Mouse (Mus musculus) embryo, embryonic 11.5 days (tissue): ENCODE results near the gene AC109138.7.

Experiments used
- DNase-seq: peaks from one replicate; pipeline ENCODE4 v3.0.0-alpha.2; 2012; ENCODE audit warnings: low read depth, low spot score

AC109138.7 gene

GRCm38 (mm10) chr19:4214071-4214770, at the start of gene AC109138.7, which contains the start of gene Clcf1:
Gene AC109138.7, plus strand, starts transcription at chr19:4214357.
Gene Clcf1, plus strand, starts transcription at chr19:4214238.
- DNase-seq = no peak

GRCm38 (mm10) chr19:4164721-4165120, 49.4 kb upstream of the AC109138.7 start:
- no peak for DNase-seq

GRCm38 (mm10) chr19:4166678-4167476, 47.3 kb upstream of the AC109138.7 start:
- DNase-seq = no peak

- peak; percentile 98 for DNase-seq
These were observed 44.8 kb upstream of the AC109138.7 start for GRCm38 (mm10) chr19:4169378-4169784.

- DNase-seq = no peak
These were observed 44.3 kb upstream of the AC109138.7 start for GRCm38 (mm10) chr19:4169810-4170209.

- no peak for DNase-seq
These were observed 43.3 kb upstream of the AC109138.7 start for GRCm38 (mm10) chr19:4170723-4171392.

GRCm38 (mm10) chr19:4171393-4172290, 42.5 kb upstream of the AC109138.7 start:
- DNase-seq = no peak

GRCm38 (mm10) chr19:4172925-4173324, 41.2 kb upstream of the AC109138.7 start:
- DNase-seq = no peak

GRCm38 (mm10) chr19:4175368-4175947, 38.7 kb upstream of the AC109138.7 start, which contains the start of gene Carns1:
Gene Carns1, minus strand, starts transcription at chr19:4175479.
- no peak for DNase-seq

GRCm38 (mm10) chr19:4180411-4180810, 33.7 kb upstream of the AC109138.7 start:
- no peak for DNase-seq

GRCm38 (mm10) chr19:4181892-4182291, 32.3 kb upstream of the AC109138.7 start:
- no peak for DNase-seq

- DNase-seq = no peak
These were observed 30.5 kb upstream of the AC109138.7 start for GRCm38 (mm10) chr19:4183689-4184088.

GRCm38 (mm10) chr19:4184976-4185975, 28.9 kb upstream of the AC109138.7 start:
- no peak for DNase-seq

- no peak for DNase-seq
These were observed 26.9 kb upstream of the AC109138.7 start for GRCm38 (mm10) chr19:4187303-4187702.

GRCm38 (mm10) chr19:4189051-4189620, 25.0 kb upstream of the AC109138.7 start:
- DNase-seq = no peak

GRCm38 (mm10) chr19:4190831-4191334, 23.3 kb upstream of the AC109138.7 start, which contains the start of gene Tbc1d10c:
Gene Tbc1d10c, minus strand, starts transcription at chr19:4191284.
- no peak for DNase-seq

- peak; percentile 94 for DNase-seq
These were observed 22.5 kb upstream of the AC109138.7 start, which contains the start of gene Ppp1ca for GRCm38 (mm10) chr19:4191528-4192250. Gene Ppp1ca, plus strand, starts transcription at chr19:4192065.
